Mouse (Mus musculus): ENCODE data around the gene Btnl9. TPM values are rescaled to one million over a fixed set of nuclear protein-coding genes. Genes with fewer than 3 reads are reported as not detected.
"Not testable (repeated sequence)": the region's sequence is repeated elsewhere in the genome, so short reads cannot be mapped to it uniquely, and the experiment has no call there.

Btnl9 gene
- under 1 TPM; 0.40 to 0.70 TPM for total RNA-seq (2021)

DNA sequence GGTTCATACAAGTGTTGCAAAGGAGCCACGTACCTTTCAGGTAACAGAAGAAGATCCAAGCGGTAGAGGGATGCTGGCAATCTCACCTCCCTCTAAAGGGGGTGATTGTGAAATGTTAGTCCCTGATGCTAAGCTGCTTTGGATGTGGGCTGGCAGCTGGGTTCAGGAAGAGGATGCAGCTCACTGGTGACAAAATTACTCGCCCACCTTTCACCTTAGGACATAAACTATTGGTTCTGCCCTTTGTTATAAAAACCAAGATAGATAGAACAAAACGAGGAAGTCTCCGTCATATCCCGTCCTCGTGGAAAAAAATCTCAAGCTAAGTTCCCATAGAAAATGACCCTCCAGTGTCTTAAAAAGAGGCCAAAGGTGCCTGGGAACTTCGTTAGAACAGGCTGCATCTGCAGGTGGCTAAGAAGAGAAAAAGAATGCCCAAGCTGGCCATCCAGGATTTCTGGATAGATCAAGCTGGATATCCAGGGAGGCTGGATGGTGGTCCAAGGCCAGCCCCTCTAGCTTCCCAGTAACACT, at the start of gene Btnl9:
Btnl9 (minus strand) TSS at position 205 of the 534 bp plus-strand sequence.
- DNase-seq: no peak
- intact Hi-C loops (cut with DNase I): loop anchor here (5.0 kb wide), 1 partner anchor 85 kb away; no protein-coding TSS in a partner anchor

- intact Hi-C loops (cut with DNase I): no loop called here
- no peak for DNase-seq
Measured at GRCm38 (mm10) chr11:49235459-49236207, 48.7 kb upstream of the Btnl9 start.

DNA sequence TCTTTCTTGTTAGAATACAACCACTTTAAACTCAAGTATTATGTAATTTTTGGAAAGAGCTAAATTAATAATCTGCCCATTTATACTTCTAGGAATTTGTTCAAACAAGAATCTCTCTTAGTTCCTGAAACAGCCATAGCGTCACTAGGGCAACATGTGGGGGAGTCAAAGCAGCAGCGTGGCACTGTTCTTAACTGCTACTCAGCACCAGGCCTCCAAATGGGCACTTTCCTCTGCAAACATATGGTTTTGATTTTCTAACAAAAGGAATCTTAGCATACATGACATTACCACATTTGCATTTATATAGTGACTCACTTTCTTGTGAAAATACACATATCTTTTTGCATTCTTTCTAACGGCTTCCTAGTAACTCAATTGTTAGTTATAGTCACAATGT, 45.8 kb upstream of the Btnl9 start:
- intact Hi-C loops (cut with DNase I): no loop called here
- DNase-seq: no peak

DNA sequence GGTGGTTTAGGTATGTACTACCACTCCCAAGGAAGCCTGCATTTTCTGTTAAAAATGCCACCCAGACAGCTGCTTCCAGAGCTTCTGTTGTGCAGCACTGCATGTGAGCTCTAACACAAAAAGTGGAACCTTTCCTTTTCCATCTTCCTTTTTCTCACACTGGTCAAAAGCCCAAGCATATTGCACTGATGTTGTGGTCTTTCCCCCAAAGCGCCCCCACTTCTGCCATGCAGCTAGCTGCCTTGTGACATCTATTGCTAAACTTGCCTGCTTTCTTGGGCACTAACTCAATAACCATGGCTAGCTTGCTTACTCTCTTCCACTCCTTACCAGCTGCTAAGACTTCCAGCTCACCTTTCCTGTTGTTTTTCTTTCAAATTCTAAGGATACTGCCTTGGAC, 37.5 kb upstream of the Btnl9 start:
- intact Hi-C loops (cut with DNase I): no loop called here
- no peak for DNase-seq

- no peak for DNase-seq
- intact Hi-C loops (cut with DNase I): no loop called here
Measured at GRCm38 (mm10) chr11:49219271-49219670, 32.3 kb upstream of the Btnl9 start.

DNA sequence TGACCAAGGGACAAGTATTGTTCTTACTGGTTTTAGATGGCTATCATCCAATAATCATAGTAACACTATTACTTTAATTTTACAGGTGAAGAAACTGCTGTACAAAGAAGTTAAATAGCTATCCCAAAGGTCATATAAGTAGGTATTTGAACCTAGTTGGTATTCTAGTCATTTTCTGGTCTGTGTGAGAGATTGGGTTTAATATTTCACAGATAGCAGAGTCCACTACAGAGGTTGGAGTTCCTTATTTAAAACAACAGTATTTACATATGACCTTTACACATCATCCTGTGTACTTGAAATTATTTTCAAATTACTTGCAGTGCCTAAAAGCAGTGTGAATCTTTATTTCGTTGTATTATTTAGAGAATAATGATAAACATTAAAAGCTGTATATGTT, 26.5 kb upstream of the Btnl9 start:
- intact Hi-C loops (cut with DNase I): no loop called here
- no peak for DNase-seq

DNA sequence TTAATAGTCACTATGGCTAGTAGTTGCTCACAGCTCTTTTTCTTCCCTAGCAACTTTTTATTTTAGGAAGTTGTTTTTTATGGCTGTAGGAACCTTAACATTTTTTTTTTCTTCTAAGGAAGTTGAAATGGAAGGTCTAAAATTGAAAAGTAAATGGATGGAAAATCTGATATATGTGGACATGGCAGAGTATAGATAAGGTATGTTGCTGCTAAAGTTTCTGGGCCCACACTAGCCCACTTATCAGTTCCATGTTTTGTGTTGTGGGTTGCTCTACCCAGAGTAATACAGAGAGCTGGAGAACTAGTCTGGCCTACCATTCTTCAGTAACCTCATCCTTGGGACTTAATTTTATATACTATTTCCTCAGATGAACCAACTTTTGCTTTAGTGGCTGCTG, 25.6 kb upstream of the Btnl9 start:
- intact Hi-C loops (cut with DNase I): no loop called here
- DNase-seq: no peak

- intact Hi-C loops (cut with DNase I): loop anchor here (5.0 kb wide), 1 partner anchor 35 kb away; the partner anchor contains the start of gene Mgat1
- no peak for DNase-seq
Measured at GRCm38 (mm10) chr11:49207495-49207894, 20.5 kb upstream of the Btnl9 start.

- intact Hi-C loops (cut with DNase I): loop anchor here (5.0 kb wide), 1 partner anchor 37 kb away; the partner anchor contains the start of gene Mgat1
- DNase-seq: no peak
Measured at GRCm38 (mm10) chr11:49205080-49205590, 18.2 kb upstream of the Btnl9 start.

GRCm38 (mm10) chr11:49203771-49204497, 17.0 kb upstream of the Btnl9 start:
- intact Hi-C loops (cut with DNase I): no loop called here
- peak; percentile 58 for DNase-seq

DNA sequence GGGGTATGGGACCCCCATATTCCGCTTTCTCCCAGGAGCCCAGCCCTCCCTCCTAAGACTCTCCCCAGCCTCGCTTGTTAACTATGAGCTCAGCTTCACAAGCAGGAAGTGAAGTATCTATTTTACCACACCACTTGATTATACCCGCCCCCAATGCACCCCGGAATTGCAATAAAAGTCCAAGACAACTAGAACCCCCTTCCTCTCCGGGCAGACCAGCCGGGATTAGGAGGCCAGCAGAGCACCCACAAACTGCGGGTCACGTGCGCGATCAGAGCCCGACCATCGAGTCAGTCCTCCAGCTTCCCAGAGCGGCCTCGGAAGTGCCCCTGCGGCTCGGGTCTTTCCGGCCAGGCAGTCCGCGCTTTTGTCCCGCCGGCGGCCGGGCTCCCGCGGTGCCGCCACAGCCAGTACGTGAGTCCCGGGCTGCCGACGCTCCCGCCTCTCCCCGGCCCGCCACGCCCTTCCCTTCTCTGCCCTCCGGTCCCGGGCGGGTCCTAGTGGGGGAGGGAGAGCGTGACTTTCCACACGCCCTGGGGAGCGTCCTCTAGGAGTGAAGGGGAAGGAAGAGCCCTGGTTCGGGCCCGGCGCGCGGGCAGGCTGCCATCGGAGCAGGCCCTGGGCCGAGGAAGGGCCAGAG, 16.3 kb upstream of the Btnl9 start, which contains the start of gene Zfp62:
Zfp62 (plus strand) TSS at position 164 of the 640 bp plus-strand sequence.
- peak; percentile 93 for DNase-seq
- intact Hi-C loops (cut with DNase I): no loop called here

DNA sequence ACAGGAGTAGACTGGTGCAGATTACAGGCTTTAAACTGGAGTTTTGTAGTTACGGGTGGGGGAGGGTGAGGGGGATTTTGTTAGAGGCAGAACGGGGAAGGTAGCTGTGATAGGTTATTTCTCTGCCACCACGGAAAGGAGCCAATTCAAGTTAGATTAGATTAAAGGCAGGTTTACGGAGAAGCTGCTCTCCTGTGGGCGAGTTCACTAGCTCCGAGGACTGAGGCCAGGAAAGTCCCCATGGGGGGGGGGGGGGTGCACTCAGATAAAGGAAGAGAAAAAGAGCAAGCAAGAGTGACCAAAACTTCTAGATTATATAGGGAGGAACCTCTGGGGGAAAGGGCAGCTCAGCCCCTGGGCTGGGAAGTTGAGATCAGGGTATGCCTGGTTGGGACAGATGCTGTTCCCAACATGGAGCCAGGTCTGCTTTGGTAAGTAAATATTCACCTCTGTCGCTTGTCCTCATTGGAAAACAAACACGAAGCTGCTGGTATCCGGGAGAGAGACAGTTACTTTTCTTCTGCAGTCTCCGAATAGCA, 15.6 kb upstream of the Btnl9 start:
- intact Hi-C loops (cut with DNase I): no loop called here
- DNase-seq: peak; percentile 12

GRCm38 (mm10) chr11:49202071-49202470, 15.1 kb upstream of the Btnl9 start:
- intact Hi-C loops (cut with DNase I): no loop called here
- DNase-seq: no peak

- no peak for DNase-seq
- intact Hi-C loops (cut with DNase I): no loop called here
Measured at GRCm38 (mm10) chr11:49201142-49201541, 14.2 kb upstream of the Btnl9 start.

DNA sequence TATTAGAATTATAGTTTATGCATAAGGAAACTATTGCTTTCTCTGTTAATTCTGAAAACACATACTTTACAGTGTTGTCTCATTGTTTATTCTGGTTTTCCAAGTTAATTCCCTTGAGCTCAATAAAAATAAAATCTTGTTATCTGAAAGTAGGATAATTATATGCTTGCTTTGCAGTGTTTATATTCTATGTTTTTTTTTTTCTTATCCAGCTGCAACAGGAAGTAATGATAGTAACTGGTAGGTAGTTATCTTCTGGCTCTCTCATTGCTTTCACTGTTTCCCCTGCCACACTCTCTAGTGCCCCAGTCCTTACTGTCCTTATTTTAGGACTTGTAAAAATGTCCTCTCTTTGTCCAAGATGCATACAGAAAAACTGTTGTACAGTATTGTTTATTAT, 13.7 kb upstream of the Btnl9 start:
- intact Hi-C loops (cut with DNase I): no loop called here
- no peak for DNase-seq

- no peak for DNase-seq
- intact Hi-C loops (cut with DNase I): no loop called here
Measured at GRCm38 (mm10) chr11:49195819-49196322, 8.9 kb upstream of the Btnl9 start.

GRCm38 (mm10) chr11:49194771-49195170, 7.8 kb upstream of the Btnl9 start:
- DNase-seq; intact Hi-C loops (cut with DNase I): not testable (repeated sequence)

GRCm38 (mm10) chr11:49191083-49191482, 4.1 kb upstream of the Btnl9 start:
- intact Hi-C loops (cut with DNase I): no loop called here
- DNase-seq: no peak

DNA sequence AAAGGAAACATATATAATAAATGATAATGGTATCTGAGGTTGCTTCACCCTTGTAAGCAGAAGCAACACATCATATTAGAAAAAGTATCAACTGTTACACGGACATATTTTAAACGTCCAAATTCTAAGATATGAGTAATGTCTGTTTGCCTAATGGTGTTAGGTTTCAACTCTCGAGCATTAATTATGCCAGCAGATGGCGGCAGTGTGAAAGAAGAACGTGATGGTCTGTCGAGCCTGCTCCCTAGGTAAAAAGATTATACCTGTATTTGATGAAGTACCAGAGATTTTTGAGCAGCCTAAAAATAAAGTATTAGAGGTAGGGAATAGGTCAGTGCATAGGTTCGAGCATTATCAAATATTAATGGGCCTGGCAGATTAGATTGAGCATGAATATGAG, 2.8 kb upstream of the Btnl9 start:
- intact Hi-C loops (cut with DNase I): loop anchor here (5.0 kb wide), 1 partner anchor 83 kb away; no protein-coding TSS in a partner anchor
- peak; percentile 57 for DNase-seq

DNA sequence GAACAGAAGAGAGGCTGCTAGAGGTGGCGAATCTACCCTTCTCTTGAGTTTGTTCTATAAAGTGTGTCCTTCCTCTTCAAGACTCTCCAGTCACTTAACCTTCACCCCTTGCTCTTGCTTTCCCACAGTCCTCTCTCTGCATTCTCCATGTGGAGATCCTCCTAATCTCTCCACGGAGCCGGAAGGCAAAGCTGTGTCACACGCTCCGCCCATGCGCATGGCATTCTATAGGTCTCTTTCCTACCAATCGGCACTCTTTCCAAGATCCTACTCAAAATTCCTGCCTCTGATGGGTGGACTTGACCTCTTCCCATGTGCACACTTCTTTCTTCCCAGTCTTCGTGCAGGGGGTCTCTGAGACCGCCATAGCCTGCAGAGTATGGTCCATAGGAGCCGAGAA, 742 bp upstream of the Btnl9 start:
- no peak for DNase-seq
- intact Hi-C loops (cut with DNase I): loop anchor here (5.0 kb wide), 1 partner anchor 85 kb away; no protein-coding TSS in a partner anchor
